Mouse (Mus musculus) heart, postnatal 14 days (tissue): ENCODE measurements around the gene Rbm7. TPM values are rescaled to one million over a fixed set of nuclear protein-coding genes. Genes with fewer than 3 reads are reported as not detected.
"Not testable (repeated sequence)": the region's sequence is repeated elsewhere in the genome, so short reads cannot be mapped to it uniquely, and the experiment has no call there.

Experiments
- DNase-seq, 2 experiments: peaks; one replicate each; pipeline ENCODE4 v3.0.0; 2021 to 2022
- intact Hi-C: fragments of 180-260 bp; cut with DNase I; formaldehyde crosslinking; loops from one replicate; pipeline ENCODE4 v1.15.1; 2025
- total RNA-seq, 2 experiments: library from RNA; stranded (reverse); gene quantifications; 2 replicates each; pipeline ENCODE4 v1.2.3; 2021

Rbm7 gene
- total RNA-seq, 2 experiments from 2014 or later = 26.8 to 29.6 TPM

- intact Hi-C loops = no loop called here
- DNase-seq = peak in 1 of 2 experiments; percentile 9
Observed at GRCm38 (mm10) chr9:48481214-48482134, 13.6 kb downstream of the Rbm7 start.

- intact Hi-C loops = loop anchor here (1.0 kb wide), 1 partner anchor 15 kb away; the partner anchor contains the start of genes Gm5617 and Rbm7
Observed at GRCm38 (mm10) chr9:48480411-48481213, 14.5 kb downstream of the Rbm7 start, which contains the start of gene Rexo2. Gene Rexo2 (minus strand): TSS chr9:48480623.

GRCm38 (mm10) chr9:48479838-48480410 is 15.2 kb downstream of the Rbm7 start:
- peak in 1 of 2 experiments; percentile 7 for DNase-seq
- intact Hi-C loops = loop anchor here (1.0 kb wide), 1 partner anchor 15 kb away; the partner anchor contains the start of genes Gm5617 and Rbm7

More at GRCm38 (mm10) chr9:48480411-48481213, 14.5 kb downstream of the Rbm7 start, which contains the start of gene Rexo2:
- DNase-seq = peak; percentile 93 to 94

- intact Hi-C loops = no loop called here
- DNase-seq = no peak
Observed at GRCm38 (mm10) chr9:48478808-48479207, 16.3 kb downstream of the Rbm7 start.

- no peak for DNase-seq
- intact Hi-C loops = no loop called here
Observed at GRCm38 (mm10) chr9:48476236-48477165, 18.6 kb downstream of the Rbm7 start.

- DNase-seq = no peak
- intact Hi-C loops = no loop called here
Observed at GRCm38 (mm10) chr9:48474367-48474766, 20.7 kb downstream of the Rbm7 start.

- intact Hi-C loops = no loop called here
- no peak for DNase-seq
Observed at GRCm38 (mm10) chr9:48473131-48473530, 22.0 kb downstream of the Rbm7 start.

- no peak for DNase-seq
- intact Hi-C loops = no loop called here
Observed at GRCm38 (mm10) chr9:48472441-48473025, 22.6 kb downstream of the Rbm7 start.

GRCm38 (mm10) chr9:48467471-48467870 is 27.6 kb downstream of the Rbm7 start:
- DNase-seq = not testable (repeated sequence)
- intact Hi-C loops = loop anchor here (2.0 to 10.0 kb wide), 3 partner anchors 91 to 203 kb away; no protein-coding TSS in a partner anchor

GRCm38 (mm10) chr9:48466804-48467203 is 28.3 kb downstream of the Rbm7 start:
- DNase-seq = peak; percentile 71 to 84
- intact Hi-C loops = loop anchor here (2.0 to 10.0 kb wide), 3 partner anchors 92 to 202 kb away; no protein-coding TSS in a partner anchor

GRCm38 (mm10) chr9:48465671-48466070 is 29.4 kb downstream of the Rbm7 start:
- DNase-seq = no peak
- intact Hi-C loops = loop anchor here (2.0 to 10.0 kb wide), 3 partner anchors 93 to 201 kb away; no protein-coding TSS in a partner anchor

- DNase-seq = no peak
- intact Hi-C loops = loop anchor here (10.0 kb wide), 1 partner anchor 197 kb away; no protein-coding TSS in a partner anchor
Observed at GRCm38 (mm10) chr9:48461545-48461944, 33.6 kb downstream of the Rbm7 start.

- intact Hi-C loops = loop anchor here (10.0 kb wide), 1 partner anchor 196 kb away; no protein-coding TSS in a partner anchor
Observed at GRCm38 (mm10) chr9:48460720-48461119, 34.4 kb downstream of the Rbm7 start.

GRCm38 (mm10) chr9:48459391-48459790 is 35.7 kb downstream of the Rbm7 start:
- DNase-seq = no peak
- intact Hi-C loops = no loop called here

More at GRCm38 (mm10) chr9:48460720-48461119, 34.4 kb downstream of the Rbm7 start:
- no peak for DNase-seq

GRCm38 (mm10) chr9:48458879-48459278 is 36.2 kb downstream of the Rbm7 start:
- no peak for DNase-seq
- intact Hi-C loops = no loop called here

- intact Hi-C loops = no loop called here
- no peak for DNase-seq
Observed at GRCm38 (mm10) chr9:48455961-48456360, 39.1 kb downstream of the Rbm7 start.

GRCm38 (mm10) chr9:48450066-48450465 is 45.0 kb downstream of the Rbm7 start:
- intact Hi-C loops = no loop called here
- no peak for DNase-seq

- peak in 1 of 2 experiments; percentile 42 for DNase-seq
- intact Hi-C loops = loop anchor here (5.0 kb wide), 2 partner anchors 115 to 170 kb away; no protein-coding TSS in a partner anchor
Observed at GRCm38 (mm10) chr9:48447783-48448209, 47.3 kb downstream of the Rbm7 start.
